Mouse (Mus musculus) lung, postnatal 0 days (tissue): ENCODE data around the gene Clmp. TPM values are rescaled to one million over a fixed set of nuclear protein-coding genes. Genes with fewer than 3 reads are reported as not detected.

Experiments used
- ATAC-seq: fragments of 200-750 bp; cut with Nextera tagmentation; 2 replicates; pipeline ENCODE4 v1.8.0; 2017; ENCODE audit warnings: moderate library complexity
- DNase-seq: peaks from one replicate; pipeline ENCODE4 v3.0.0-alpha.2; 2016; ENCODE audit warnings: low spot score
- H3K27ac ChIP-seq: fragments of 300-500 bp; sonication (generic); 2 replicates; pipeline ENCODE4 v1.5.1; 2014; ENCODE audit warnings: antibody characterized with exemption, mild to moderate bottlenecking, low read length, mixed read lengths
- H3K27me3 ChIP-seq: fragments of 300-500 bp; sonication (generic); replicated peaks from 2 replicates; pipeline ENCODE4 v1.6.1; 2014; ENCODE audit warnings: low read length, mixed read lengths; ENCODE audit not compliant: insufficient read depth
- H3K36me3 ChIP-seq: fragments of 300-500 bp; sonication (generic); 2 replicates; pipeline ENCODE4 v1.6.1; 2014; ENCODE audit warnings: low read length, mixed read lengths; ENCODE audit not compliant: insufficient read depth
- H3K4me1 ChIP-seq: fragments of 300-500 bp; sonication (generic); 2 replicates; pipeline ENCODE4 v1.6.1; 2014; ENCODE audit warnings: antibody characterized with exemption, low read depth, low read length, mixed read lengths; ENCODE audit not compliant: insufficient read depth
- H3K4me2 ChIP-seq: fragments of 300-500 bp; sonication (generic); replicated peaks from 2 replicates; pipeline ENCODE4 v1.6.1; 2014; ENCODE audit warnings: low read depth, mild to moderate bottlenecking, low read length, moderate library complexity, mixed read lengths
- H3K4me3 ChIP-seq: fragments of 300-500 bp; sonication (generic); 2 replicates; pipeline ENCODE4 v1.5.1; 2014; ENCODE audit warnings: low read depth, low read length
- H3K9ac ChIP-seq: fragments of 300-500 bp; sonication (generic); replicated peaks from 2 replicates; pipeline ENCODE4 v1.6.1; 2014; ENCODE audit warnings: low read depth, mild to moderate bottlenecking
- H3K9me3 ChIP-seq: fragments of 300-500 bp; sonication (generic); 2 replicates; pipeline ENCODE4 v1.6.1; 2016; ENCODE audit warnings: low read length, mixed read lengths
- CTCF ChIP-seq: IDR thresholded peaks from 2 replicates; pipeline ENCODE4 v1.5.1; 2016; ENCODE audit warnings: antibody characterized with exemption, mild to moderate bottlenecking
- EP300 ChIP-seq: IDR thresholded peaks from 2 replicates; pipeline ENCODE4 v1.6.1; 2016; ENCODE audit warnings: antibody characterized with exemption, mild to moderate bottlenecking, control low read depth
- WGBS: fragments of 180-500 bp; shearing (Covaris S2); extraction: QIAGEN DNeasy Blood & Tissue Kit; methylation state at CpG from one replicate; pipeline ENCODE4 v1.1.7; 2014; 5-methylcytosine and 5-hydroxymethylcytosine counted together
- polyA plus RNA-seq: library from polyadenylated mRNA; unstranded; fragments of >200 nt; fragmentation: Nextera tagmentation; extraction: Ambion mirVana; gene quantifications from 2 replicates; pipeline ENCODE4 v1.2.1, GENCODE M21; 2015

Clmp gene
- polyA plus RNA-seq, 1 experiment from 2014 or later = 12.5 TPM

DNA sequence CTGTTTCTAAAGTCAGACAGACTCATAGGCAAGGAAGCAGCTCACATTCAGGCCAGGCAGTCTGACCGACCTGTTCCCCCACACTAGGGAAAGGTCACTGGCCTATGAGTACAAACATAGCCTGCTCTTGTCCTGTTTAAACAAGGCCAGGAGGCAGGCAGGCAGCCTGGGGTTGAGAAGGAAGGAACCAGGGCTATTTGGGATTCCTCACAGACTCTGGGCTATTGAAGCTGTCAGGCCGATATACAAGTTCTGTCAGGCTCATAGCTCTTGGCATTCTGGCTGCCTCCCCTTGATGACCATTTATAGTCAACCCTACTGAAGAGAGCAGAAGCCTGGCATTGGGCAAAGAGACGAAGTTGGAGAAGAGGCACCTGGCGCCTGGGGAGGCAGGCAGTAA lies 25.9 kb downstream of the Clmp start:
- Histone ChIP-seq H3K9ac (no peak overlapping the region), H3K27me3 (no peaks in the 10 kb centered on the region), H3K27ac (no peak overlapping the region), H3K4me2 (no peak overlapping the region), H3K36me3 (no peaks in the 10 kb centered on the region), H3K9me3 (no peaks in the 10 kb centered on the region), H3K4me1 (no peaks in the 10 kb centered on the region), H3K4me3 (no peak overlapping the region)
- WGBS = 44% methylated on average over 4 of the region's 4 CpGs
- DNase-seq (no peak), ATAC-seq (no peak)
- TF ChIP-seq EP300 (no peak), CTCF (no peak)

DNA sequence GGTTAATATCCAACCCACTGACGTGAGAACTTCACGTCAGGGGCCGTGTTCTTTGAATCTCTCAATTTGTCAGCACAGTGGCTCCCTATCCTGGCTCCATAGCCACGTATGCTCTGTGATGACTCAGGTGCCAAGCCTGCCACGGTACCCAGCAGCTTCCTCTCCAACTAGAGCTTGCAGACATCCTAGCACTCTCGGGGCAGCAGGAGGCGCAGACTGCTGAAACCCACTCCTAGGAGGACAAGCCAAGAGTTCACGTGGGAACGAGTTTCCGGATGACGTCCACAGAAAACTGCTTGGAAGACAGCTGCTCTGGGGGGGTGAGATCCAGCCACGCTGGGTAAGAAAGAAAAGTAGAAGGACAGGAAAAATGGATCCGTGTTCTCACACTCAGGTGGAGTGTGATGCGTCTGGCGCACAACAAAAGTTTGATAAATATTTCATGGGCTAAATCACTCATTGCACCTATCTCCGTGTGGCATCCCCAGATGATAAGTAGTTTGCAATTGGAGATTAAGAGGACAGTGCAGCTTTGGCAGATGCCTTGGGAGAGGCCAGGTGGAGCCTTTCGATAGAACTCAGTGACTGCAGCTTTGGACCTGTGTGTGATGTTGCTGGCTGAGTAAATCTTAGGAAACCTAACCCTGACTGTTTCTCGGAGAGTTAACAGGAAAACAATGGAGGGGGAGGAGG lies 31.6 kb downstream of the Clmp start:
- TF ChIP-seq EP300 (no peak), CTCF (peak; percentile 25; the same call in 1 of the 2 replicates)
- H3K4me1 ChIP-seq = no peaks in the 10 kb centered on the region
- H3K36me3 ChIP-seq = no peaks in the 10 kb centered on the region
- H3K4me3 ChIP-seq = no peak overlapping the region
- no peak overlapping the region for H3K9ac ChIP-seq
- H3K4me2 ChIP-seq = no peak overlapping the region
- ATAC-seq (no peak), DNase-seq (peak; percentile 23)
- H3K27me3 ChIP-seq = no peaks in the 10 kb centered on the region
- no peak overlapping the region for H3K27ac ChIP-seq
- no peaks in the 10 kb centered on the region for H3K9me3 ChIP-seq
- 42% methylated on average over 18 of the region's 18 CpGs for WGBS

DNA sequence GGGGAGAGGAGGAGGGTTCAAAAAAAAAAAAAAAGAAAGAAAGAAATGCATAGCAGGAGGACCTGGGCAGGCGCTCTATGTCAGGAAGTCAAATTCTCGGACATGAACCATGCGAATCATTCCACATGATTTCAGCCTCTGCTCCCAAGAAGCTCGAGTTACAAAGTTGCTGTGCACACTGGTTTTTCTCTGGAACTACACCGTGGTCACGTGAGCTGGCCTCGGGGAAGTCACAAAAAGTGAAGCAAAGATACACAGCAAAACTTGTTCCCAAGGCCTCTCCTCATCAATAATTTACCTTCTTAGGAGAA lies 32.1 kb downstream of the Clmp start:
- Histone ChIP-seq H3K4me3 (no peak overlapping the region), H3K4me1 (no peaks in the 10 kb centered on the region), H3K27me3 (no peaks in the 10 kb centered on the region), H3K9ac (no peak overlapping the region), H3K36me3 (no peaks in the 10 kb centered on the region), H3K27ac (no peak overlapping the region), H3K4me2 (no peak overlapping the region), H3K9me3 (no peaks in the 10 kb centered on the region)
- DNase-seq (no peak), ATAC-seq (no peak)
- TF ChIP-seq CTCF (no peak), EP300 (no peak)
- WGBS = 15% methylated on average over 7 of the region's 7 CpGs

DNA sequence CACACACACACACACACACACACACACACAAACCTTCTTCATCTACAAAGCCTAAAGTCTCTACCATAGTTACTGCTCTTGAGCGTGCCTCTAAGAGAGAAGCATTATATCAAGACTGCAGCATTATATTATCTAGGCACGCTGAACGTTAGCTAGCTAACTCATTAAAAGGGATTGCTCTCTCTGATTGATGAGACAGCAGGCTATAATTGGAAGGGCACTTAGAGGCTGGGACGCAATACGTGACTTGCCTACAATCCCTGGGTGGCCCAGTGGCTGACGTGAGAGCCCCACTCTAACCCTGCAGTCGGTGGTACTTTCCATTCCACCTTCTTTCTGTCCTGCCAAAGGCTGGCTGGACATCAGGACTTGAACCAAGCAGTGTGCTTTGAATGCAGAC lies 35.1 kb downstream of the Clmp start:
- H3K4me1 ChIP-seq = no peaks in the 10 kb centered on the region
- ATAC-seq (no peak), DNase-seq (no peak)
- H3K36me3 ChIP-seq = no peaks in the 10 kb centered on the region
- H3K27ac ChIP-seq = no peak overlapping the region
- H3K9ac ChIP-seq = no peak overlapping the region
- TF ChIP-seq CTCF = no peak
- no peak for TF ChIP-seq EP300
- H3K4me3 ChIP-seq = no peak overlapping the region
- H3K27me3 ChIP-seq = no peaks in the 10 kb centered on the region
- H3K4me2 ChIP-seq = no peak overlapping the region
- H3K9me3 ChIP-seq = no peaks in the 10 kb centered on the region
- 49% methylated on average over 7 of the region's 7 CpGs for WGBS

DNA sequence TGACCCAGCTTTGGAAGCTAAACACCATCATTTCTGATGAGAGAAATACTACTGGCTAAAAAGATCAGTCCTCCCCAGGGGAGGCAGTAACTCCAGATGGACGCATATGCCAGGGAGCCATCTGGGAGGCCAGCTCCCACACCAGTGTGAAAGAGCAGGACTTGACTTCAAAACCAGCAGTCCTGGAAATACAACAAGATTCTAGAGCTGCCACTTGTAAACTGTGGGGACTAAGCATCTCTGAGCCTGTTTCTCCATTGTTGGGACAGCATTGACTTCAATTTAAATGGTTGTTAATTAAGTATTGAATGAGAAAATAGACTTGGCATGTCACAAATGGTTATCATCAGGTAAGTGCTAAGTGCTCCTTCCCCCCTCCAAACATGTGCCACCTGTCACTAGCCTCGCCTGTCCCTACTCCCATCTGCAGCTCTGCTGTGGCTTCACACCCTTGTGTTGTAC lies 37.6 kb downstream of the Clmp start:
- ATAC-seq (no peak), DNase-seq (no peak)

DNA sequence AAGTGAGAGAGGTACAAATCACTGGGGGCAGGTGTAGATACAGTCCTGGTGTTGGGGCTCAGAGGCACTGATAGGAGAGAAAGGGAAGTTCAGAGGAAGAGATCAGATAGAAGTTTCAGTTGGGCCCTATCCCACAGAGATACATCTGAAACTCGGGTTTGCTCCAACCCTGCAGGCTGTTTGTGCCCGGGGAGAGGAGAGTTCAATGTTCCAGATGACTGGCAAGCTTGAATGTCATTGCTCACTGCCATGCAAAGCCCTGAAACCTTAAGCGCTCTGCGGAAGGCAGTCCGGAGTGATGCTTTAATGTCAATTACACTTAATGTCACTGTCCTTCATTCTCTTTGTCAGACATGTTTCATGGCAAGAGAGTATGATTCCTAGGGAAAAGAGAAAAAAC lies 39.2 kb downstream of the Clmp start:
- no peaks in the 10 kb centered on the region for H3K4me1 ChIP-seq
- no peak overlapping the region for H3K27ac ChIP-seq
- no peaks in the 10 kb centered on the region for H3K27me3 ChIP-seq
- no peak for TF ChIP-seq CTCF
- no peak for TF ChIP-seq EP300
- ATAC-seq (no peak), DNase-seq (no peak)
- no peak overlapping the region for H3K4me2 ChIP-seq
- WGBS = 75% methylated on average over 5 of the region's 5 CpGs
- H3K9me3 ChIP-seq = no peaks in the 10 kb centered on the region
- no peak overlapping the region for H3K9ac ChIP-seq
- H3K4me3 ChIP-seq = no peak overlapping the region
- H3K36me3 ChIP-seq = no peaks in the 10 kb centered on the region

More for the DNA sequence above, 37.6 kb downstream of the Clmp start:
- no peaks in the 10 kb centered on the region for H3K9me3 ChIP-seq
- H3K27me3 ChIP-seq = no peaks in the 10 kb centered on the region
- no peak overlapping the region for H3K4me3 ChIP-seq
- no peak overlapping the region for H3K27ac ChIP-seq
- 59% methylated on average over 2 of the region's 2 CpGs for WGBS
- H3K4me2 ChIP-seq = no peak overlapping the region
- no peaks in the 10 kb centered on the region for H3K36me3 ChIP-seq
- no peak overlapping the region for H3K9ac ChIP-seq
- TF ChIP-seq EP300 = no peak
- no peak for TF ChIP-seq CTCF
- H3K4me1 ChIP-seq = no peaks in the 10 kb centered on the region
